ENCODE assay signal across 13 mouse cellular contexts in genomic region chr17:34997142-34997483, GRCm38 (mm10). TPM values are rescaled to one million over a fixed set of nuclear protein-coding genes. Genes with fewer than 3 reads are reported as not detected.
DNase-seq lines count a peak whose midpoint lies in the region; ATAC-seq lines count a peak whose summit lies in the region.
"Had no signal": no experiment of that assay in that cellular context is flagged by ENCODE, and none has a peak within 500 bp of the region (broad histone marks: within the 10 kb centered on the region; RNA-seq: fewer than 3 reads in every experiment).

No protein-coding gene starts in this region.

- peaks cover 16% of the 10 kb centered on the region for H3K36me3 ChIP-seq in heart, embryonic 14.5 days (ENCODE audit: control insufficient read depth, insufficient read depth, low read length)
- H3K36me3 ChIP-seq in lung, embryonic 15.5 days, result peaks cover 31% of the 10 kb centered on the region
- peaks cover 14% of the 10 kb centered on the region; the same call in 1 of the 2 replicates for H3K36me3 ChIP-seq in embryonic facial prominence, embryonic 12.5 days
- H3K36me3 ChIP-seq in liver, embryonic 15.5 days (replicated peaks), result peaks cover 34% of the 10 kb centered on the region

- no peak for DNase-seq in heart, adult 9 months (ENCODE audit: low spot score in 2 of 2)
- DNase-seq in lung, postnatal 4 days, result no peak
- no peak for DNase-seq in spleen, adult 18-20 months
- no peak for DNase-seq in urinary bladder, adult 18-20 months (ENCODE audit: low spot score in 2 of 2)
- DNase-seq: adrenal gland, adult 8-10 months; kidney, adult 18-20 months; layer of hippocampus, postnatal 36 days; lung, postnatal 10 days; thymus, adult 18-20 months had no signal

- peak overlapping the region; percentile 16; the same call in 1 of the 2 replicates for H3K9ac ChIP-seq in heart, embryonic 14.5 days (ENCODE audit: low read length)
- H3K9ac ChIP-seq in lung, embryonic 15.5 days, result no peak overlapping the region
- H3K9ac ChIP-seq in embryonic facial prominence, embryonic 12.5 days, result no peak overlapping the region
- peak overlapping the region; percentile 28; the same call in 1 of the 2 replicates for H3K9ac ChIP-seq in liver, embryonic 15.5 days

- H3K4me1 ChIP-seq in heart, embryonic 14.5 days (ENCODE audit: control insufficient read depth in 2 of 2, insufficient read depth in 2 of 2, low read length in 2 of 2), result peaks cover 10 to 34% of the 10 kb centered on the region in 2 experiments
- peaks cover 35% of the 10 kb centered on the region for H3K4me1 ChIP-seq in lung, embryonic 15.5 days
- H3K4me1 ChIP-seq in embryonic facial prominence, embryonic 12.5 days, result peaks cover 11% of the 10 kb centered on the region; the same call in 1 of the 2 replicates
- H3K4me1 ChIP-seq in liver, embryonic 15.5 days (replicated peaks), result peaks cover 50% of the 10 kb centered on the region

- no peak for ATAC-seq in heart, embryonic 14.5 days (ENCODE audit: insufficient number of reproducible peaks, insufficient read depth, low FRiP score, low read depth)
- ATAC-seq in lung, embryonic 15.5 days (ENCODE audit: borderline replicate concordance, extremely low read depth, low FRiP score, low TSS enrichment), result no peak
- ATAC-seq in embryonic facial prominence, embryonic 12.5 days (ENCODE audit: insufficient number of reproducible peaks, insufficient read depth, low FRiP score, low TSS enrichment), result no peak
- no peak for ATAC-seq in liver, embryonic 15.5 days (ENCODE audit: insufficient read depth)

- no peak overlapping the region for H3K4me3 ChIP-seq in heart, embryonic 14.5 days (ENCODE audit: control insufficient read depth in 1 of 2, insufficient read depth in 1 of 2, low read depth in 1 of 2, low read length in 2 of 2)
- peak overlapping the region; percentile 7 for H3K4me3 ChIP-seq in lung, embryonic 15.5 days
- no peak overlapping the region for H3K4me3 ChIP-seq in embryonic facial prominence, embryonic 12.5 days
- H3K4me3 ChIP-seq in liver, embryonic 15.5 days (replicated peaks), result peak overlapping the region; percentile 77

- peak overlapping the region; percentile 13; the same call in 1 of the 2 replicates for H3K4me2 ChIP-seq in heart, embryonic 14.5 days (ENCODE audit: low read length)
- peak overlapping the region; percentile 85 for H3K4me2 ChIP-seq in lung, embryonic 15.5 days
- H3K4me2 ChIP-seq in embryonic facial prominence, embryonic 12.5 days (replicated peaks), result 0 out of 2 replicates have a peak overlapping the region, but pooled peaks have one; percentile 7
- peak overlapping the region; percentile 95 for H3K4me2 ChIP-seq in liver, embryonic 15.5 days

- H3K27me3 ChIP-seq in heart, embryonic 14.5 days (ENCODE audit: control insufficient read depth, insufficient read depth, low read length), result no peaks in the 10 kb centered on the region
- H3K27me3 ChIP-seq in lung, embryonic 15.5 days, result no peaks in the 10 kb centered on the region
- H3K27me3 ChIP-seq in embryonic facial prominence, embryonic 12.5 days, result no peaks in the 10 kb centered on the region
- no peaks in the 10 kb centered on the region for H3K27me3 ChIP-seq in liver, embryonic 15.5 days

- H3K27ac ChIP-seq in heart, embryonic 14.5 days (replicated peaks in 1 of 2; ENCODE audit: control insufficient read depth in 1 of 2, insufficient read depth in 1 of 2, low read depth in 2 of 2, low read length in 2 of 2), result no peak overlapping the region
- H3K27ac ChIP-seq in lung, embryonic 15.5 days, result no peak overlapping the region
- H3K27ac ChIP-seq in embryonic facial prominence, embryonic 12.5 days, result no peak overlapping the region
- H3K27ac ChIP-seq in liver, embryonic 15.5 days (replicated peaks), result peak overlapping the region; percentile 71

- H3K9me3 ChIP-seq in heart, embryonic 14.5 days (ENCODE audit: control insufficient read depth, low read length), result no peaks in the 10 kb centered on the region
- H3K9me3 ChIP-seq in lung, embryonic 15.5 days, result no peaks in the 10 kb centered on the region
- no peaks in the 10 kb centered on the region for H3K9me3 ChIP-seq in embryonic facial prominence, embryonic 12.5 days
- H3K9me3 ChIP-seq in liver, embryonic 15.5 days (replicated peaks), result no peaks in the 10 kb centered on the region

- WGBS in heart, embryonic 14.5 days, result 91% methylated on average over 5 of the region's 5 CpGs
- WGBS in lung, embryonic 15.5 days, result 84% methylated on average over 5 of the region's 5 CpGs
- 91% methylated on average over 5 of the region's 5 CpGs for WGBS in embryonic facial prominence, embryonic 12.5 days
- WGBS in liver, embryonic 15.5 days (ENCODE audit: insufficient replicate concordance), result 72% methylated on average over 5 of the region's 5 CpGs

RNA-seq across cellular contexts. Expression of gene Vars, which starts 3.7 kb away (rescaled TPM):
- 41.7 and 42.9 TPM in 2 replicates for polyA plus RNA-seq in heart, embryonic 14.5 days (2014; fragmentation: Nextera tagmentation; extraction: Ambion mirVana)
- polyA plus RNA-seq in lung, embryonic 15.5 days (2015; fragmentation: Nextera tagmentation; extraction: Ambion mirVana), result 128 and 129 TPM in 2 replicates
- 150 and 160 TPM in 2 replicates for polyA plus RNA-seq in embryonic facial prominence, embryonic 12.5 days (2016; fragmentation: Nextera tagmentation; extraction: Ambion mirVana)
- polyA plus RNA-seq in liver, embryonic 15.5 days (2015; fragmentation: Nextera tagmentation; extraction: Ambion mirVana), result 99.0 and 133 TPM in 2 replicates

RNA-seq across cellular contexts. Expression of gene Lsm2, which starts 15.5 kb away (rescaled TPM):
- polyA plus RNA-seq in heart, embryonic 14.5 days (2014; fragmentation: Nextera tagmentation; extraction: Ambion mirVana), result 132 and 136 TPM in 2 replicates
- polyA plus RNA-seq in lung, embryonic 15.5 days (2015; fragmentation: Nextera tagmentation; extraction: Ambion mirVana), result 210 and 216 TPM in 2 replicates
- 212 and 230 TPM in 2 replicates for polyA plus RNA-seq in embryonic facial prominence, embryonic 12.5 days (2016; fragmentation: Nextera tagmentation; extraction: Ambion mirVana)
- 120 and 123 TPM in 2 replicates for polyA plus RNA-seq in liver, embryonic 15.5 days (2015; fragmentation: Nextera tagmentation; extraction: Ambion mirVana)

RNA-seq across cellular contexts. Expression of gene Vwa7, which starts 19.3 kb away (rescaled TPM):
- 0.28 and 0.42 TPM in 2 replicates for polyA plus RNA-seq in heart, embryonic 14.5 days (2014; fragmentation: Nextera tagmentation; extraction: Ambion mirVana)
- polyA plus RNA-seq in lung, embryonic 15.5 days (2015; fragmentation: Nextera tagmentation; extraction: Ambion mirVana), result 0.14 and 0.25 TPM in 2 replicates
- 0.20 and 0.25 TPM in 2 replicates for polyA plus RNA-seq in embryonic facial prominence, embryonic 12.5 days (2016; fragmentation: Nextera tagmentation; extraction: Ambion mirVana)
- polyA plus RNA-seq in liver, embryonic 15.5 days (2015; fragmentation: Nextera tagmentation; extraction: Ambion mirVana), result 0.09 and 0.12 TPM in 2 replicates

RNA-seq across cellular contexts. Expression of gene Hspa1l, which starts 24.6 kb away (rescaled TPM):
- 2.2 and 2.7 TPM in 2 replicates for polyA plus RNA-seq in heart, embryonic 14.5 days (2014; fragmentation: Nextera tagmentation; extraction: Ambion mirVana)
- polyA plus RNA-seq in lung, embryonic 15.5 days (2015; fragmentation: Nextera tagmentation; extraction: Ambion mirVana), result 0.45 and 0.79 TPM in 2 replicates
- polyA plus RNA-seq in embryonic facial prominence, embryonic 12.5 days (2016; fragmentation: Nextera tagmentation; extraction: Ambion mirVana), result 0.84 and 0.99 TPM in 2 replicates
- polyA plus RNA-seq in liver, embryonic 15.5 days (2015; fragmentation: Nextera tagmentation; extraction: Ambion mirVana), result 0.25 and 0.31 TPM in 2 replicates

RNA-seq across cellular contexts. Expression of gene Hspa1a, which starts 25.2 kb away (rescaled TPM):
- 2.3 and 2.9 TPM in 2 replicates for polyA plus RNA-seq in heart, embryonic 14.5 days (2014; fragmentation: Nextera tagmentation; extraction: Ambion mirVana)
- polyA plus RNA-seq in lung, embryonic 15.5 days (2015; fragmentation: Nextera tagmentation; extraction: Ambion mirVana), result 3.4 and 3.8 TPM in 2 replicates
- polyA plus RNA-seq in embryonic facial prominence, embryonic 12.5 days (2016; fragmentation: Nextera tagmentation; extraction: Ambion mirVana), result 4.2 and 4.9 TPM in 2 replicates
- 0.96 and 1.6 TPM in 2 replicates for polyA plus RNA-seq in liver, embryonic 15.5 days (2015; fragmentation: Nextera tagmentation; extraction: Ambion mirVana)

Comparison
In these comparisons a context has a peak if more than half of its experiments do, and no peak if none do; other contexts are left out.
1. H3K4me2 ChIP-seq: peak in every context shown above with its lines; median percentile 95 in liver, embryonic 15.5 days; 85 in lung, embryonic 15.5 days; 13 in heart, embryonic 14.5 days; 7 in embryonic facial prominence, embryonic 12.5 days.
2. H3K4me3 ChIP-seq: peak in lung, embryonic 15.5 days (single experiment) and liver, embryonic 15.5 days (single experiment); none in heart, embryonic 14.5 days (0 of 2) and embryonic facial prominence, embryonic 12.5 days (single experiment).
3. H3K9ac ChIP-seq: peak in heart, embryonic 14.5 days (single experiment) and liver, embryonic 15.5 days (single experiment); none in lung, embryonic 15.5 days (single experiment) and embryonic facial prominence, embryonic 12.5 days (single experiment).